Mouse (Mus musculus) embryonic facial prominence, embryonic 10.5 days (tissue): ENCODE measurements around the gene C530008M17Rik. TPM values are rescaled to one million over a fixed set of nuclear protein-coding genes. Genes with fewer than 3 reads are reported as not detected.

ENCODE experiments used
- DNase-seq: peaks from one replicate; pipeline ENCODE4 v3.0.0-alpha.2; 2017; ENCODE audit warnings: low spot score
- H3K27ac ChIP-seq: fragments of 300-500 bp; sonication (generic); replicated peaks from 2 replicates; pipeline ENCODE4 v1.5.1; 2016; ENCODE audit warnings: mild to moderate bottlenecking
- H3K27me3 ChIP-seq: fragments of 300-500 bp; sonication (generic); replicated peaks from 2 replicates; pipeline ENCODE4 v1.6.1; 2016; ENCODE audit warnings: low read depth, mild to moderate bottlenecking; ENCODE audit not compliant: poor library complexity, severe bottlenecking
- H3K36me3 ChIP-seq: fragments of 300-500 bp; sonication (generic); replicated peaks from 2 replicates; pipeline ENCODE4 v1.6.1; 2016; ENCODE audit warnings: mild to moderate bottlenecking, moderate library complexity
- H3K4me1 ChIP-seq: fragments of 300-500 bp; sonication (generic); 2 replicates; pipeline ENCODE4 v1.6.1; 2016
- H3K4me3 ChIP-seq: fragments of 300-500 bp; sonication (generic); 2 replicates; pipeline ENCODE4 v1.5.1; 2016; ENCODE audit warnings: mild to moderate bottlenecking, moderate library complexity
- H3K9me3 ChIP-seq: fragments of 300-500 bp; sonication (generic); 2 replicates; pipeline ENCODE4 v1.6.1; 2016; ENCODE audit warnings: mild to moderate bottlenecking
- WGBS: fragments of 180-500 bp; shearing (Covaris S2); methylation state at CpG from one replicate; pipeline ENCODE4 v1.1.7; 2016; 5-methylcytosine and 5-hydroxymethylcytosine counted together
- polyA plus RNA-seq: library from polyadenylated mRNA; unstranded; fragments of >200 nt; fragmentation: Nextera tagmentation; extraction: Ambion mirVana; gene quantifications from 2 replicates; pipeline ENCODE4 v1.2.1, GENCODE M21; 2016

Gene C530008M17Rik
- polyA plus RNA-seq, 1 experiment from 2014 or later, result 33.4 TPM

- Histone ChIP-seq H3K9me3 (peaks cover 6% of the 10 kb centered on the region; the same call in 1 of the 2 replicates), H3K4me3 (no peak overlapping the region), H3K27me3 (no peaks in the 10 kb centered on the region), H3K36me3 (peaks cover 62% of the 10 kb centered on the region), H3K4me1 (peaks cover 10% of the 10 kb centered on the region), H3K27ac (no peak overlapping the region)
- no peak for DNase-seq
- 73% methylated on average over 3 of the region's 3 CpGs for WGBS
Measured at GRCm38 (mm10) chr5:76769014-76769413, 112.7 kb downstream of the C530008M17Rik start.

- 92% methylated on average over 15 of the region's 15 CpGs for WGBS
Measured at GRCm38 (mm10) chr5:76769572-76769971, 113.3 kb downstream of the C530008M17Rik start.

GRCm38 (mm10) chr5:76771371-76771770, 115.1 kb downstream of the C530008M17Rik start:
- peaks cover 3% of the 10 kb centered on the region; the same call in 1 of the 2 replicates for H3K4me1 ChIP-seq
- peaks cover 40% of the 10 kb centered on the region for H3K36me3 ChIP-seq
- no peak for DNase-seq
- WGBS, result 93% methylated on average over 5 of the region's 5 CpGs
- H3K27ac ChIP-seq, result no peak overlapping the region
- no peaks in the 10 kb centered on the region for H3K9me3 ChIP-seq
- H3K27me3 ChIP-seq, result no peaks in the 10 kb centered on the region
- H3K4me3 ChIP-seq, result no peak overlapping the region

More at GRCm38 (mm10) chr5:76769572-76769971, 113.3 kb downstream of the C530008M17Rik start:
- no peaks in the 10 kb centered on the region for H3K27me3 ChIP-seq
- no peak overlapping the region for H3K27ac ChIP-seq
- no peak for DNase-seq
- peaks cover 6% of the 10 kb centered on the region; the same call in 1 of the 2 replicates for H3K9me3 ChIP-seq
- peaks cover 4% of the 10 kb centered on the region for H3K4me1 ChIP-seq
- H3K36me3 ChIP-seq, result peaks cover 58% of the 10 kb centered on the region
- H3K4me3 ChIP-seq, result no peak overlapping the region

DNA sequence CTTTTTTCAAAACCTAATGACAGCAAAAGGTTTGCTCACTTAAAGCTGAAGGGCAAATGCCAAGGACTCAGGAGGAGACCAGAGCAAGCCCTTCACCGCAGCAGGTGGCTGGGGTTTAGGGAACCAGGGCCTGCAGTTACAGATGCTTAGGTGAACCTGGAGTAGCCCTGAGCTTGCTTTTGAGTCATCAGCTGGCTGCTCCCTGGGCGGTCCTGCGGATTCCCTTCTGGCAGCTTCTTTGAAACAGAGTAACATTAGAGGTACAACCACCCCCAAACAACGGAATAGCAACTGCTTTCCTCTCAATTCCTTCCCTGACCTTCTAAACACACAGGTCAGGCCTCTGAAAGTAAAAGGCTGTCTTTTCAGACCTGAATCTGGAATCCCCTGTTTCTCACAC, 116.5 kb downstream of the C530008M17Rik start:
- 52% methylated on average over 4 of the region's 4 CpGs for WGBS
- Histone ChIP-seq H3K4me3 (no peak overlapping the region), H3K36me3 (peaks cover 26% of the 10 kb centered on the region), H3K4me1 (peaks cover 3% of the 10 kb centered on the region; the same call in 1 of the 2 replicates), H3K27me3 (no peaks in the 10 kb centered on the region), H3K27ac (no peak overlapping the region), H3K9me3 (no peaks in the 10 kb centered on the region)
- no peak for DNase-seq

DNA sequence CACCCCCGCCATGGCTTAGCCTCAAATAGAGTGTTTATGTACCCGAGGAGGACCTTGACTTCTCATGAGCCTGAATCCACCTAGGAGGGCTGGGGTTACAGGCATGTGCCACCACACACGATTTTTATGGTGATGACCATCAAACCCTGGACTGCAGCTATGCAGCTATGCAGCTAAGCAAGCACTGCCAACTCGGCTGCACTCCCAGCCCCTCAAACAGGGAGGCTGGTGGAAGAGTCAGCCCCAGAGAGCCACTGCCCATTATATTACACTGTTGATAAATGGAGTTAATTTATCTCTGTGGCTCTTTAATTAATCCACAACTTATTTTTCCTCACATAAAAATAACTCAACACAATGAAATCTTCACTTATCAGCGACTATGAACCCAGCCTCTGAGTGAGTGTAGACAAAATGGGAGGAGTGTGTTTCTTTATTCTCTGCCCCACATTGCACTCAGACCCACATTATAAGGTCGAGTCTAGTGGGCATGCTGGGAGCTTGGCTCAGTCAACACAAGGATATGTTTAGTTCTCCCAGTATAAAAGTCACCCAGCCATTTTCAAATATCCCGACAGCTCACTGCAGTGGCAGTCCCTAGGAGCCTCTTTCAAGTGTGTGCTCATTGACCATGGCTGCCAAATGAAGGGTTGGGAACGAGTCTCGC, 117.3 kb downstream of the C530008M17Rik start:
- Histone ChIP-seq H3K9me3 (no peaks in the 10 kb centered on the region), H3K27me3 (no peaks in the 10 kb centered on the region), H3K4me3 (no peak overlapping the region), H3K36me3 (peaks cover 19% of the 10 kb centered on the region), H3K27ac (no peak overlapping the region), H3K4me1 (peaks cover 4% of the 10 kb centered on the region)
- DNase-seq, result no peak
- WGBS, result 85% methylated on average over 9 of the region's 9 CpGs

DNA sequence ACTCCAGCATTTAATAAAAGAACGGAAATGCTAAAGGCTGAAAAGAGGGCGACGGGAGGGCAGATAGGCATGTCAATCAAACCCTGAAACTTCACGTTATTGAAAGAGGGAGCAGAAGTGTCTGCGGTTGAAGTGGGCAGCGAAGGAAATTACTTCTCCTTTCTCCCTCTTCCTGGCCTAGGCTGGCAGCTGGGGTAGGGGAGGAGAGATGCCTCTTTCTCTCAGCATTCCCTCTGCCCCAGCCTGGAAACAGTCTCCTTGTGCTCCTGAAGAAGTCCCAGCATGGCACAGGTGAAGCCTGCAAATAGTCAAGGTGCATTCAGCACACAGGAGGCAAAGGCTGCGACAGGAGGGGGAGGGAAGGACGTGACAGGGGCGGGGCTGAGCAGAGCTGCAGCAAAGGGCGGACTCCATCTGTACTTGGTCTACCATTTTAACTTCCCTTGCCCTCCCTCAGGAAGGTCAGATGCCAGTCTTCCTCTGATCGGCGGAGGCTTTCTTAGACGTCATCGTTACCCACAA, 122.8 kb downstream of the C530008M17Rik start:
- H3K36me3 ChIP-seq, result no peaks in the 10 kb centered on the region
- 0 out of 2 replicates have a peak overlapping the region, but pooled peaks have one; percentile 27 for H3K27ac ChIP-seq
- no peak for DNase-seq
- no peaks in the 10 kb centered on the region for H3K27me3 ChIP-seq
- peak overlapping the region; percentile 14; the same call in 1 of the 2 replicates for H3K4me3 ChIP-seq
- WGBS, result 46% methylated on average over 14 of the region's 14 CpGs
- H3K4me1 ChIP-seq, result peaks cover 27% of the 10 kb centered on the region
- no peaks in the 10 kb centered on the region for H3K9me3 ChIP-seq

DNA sequence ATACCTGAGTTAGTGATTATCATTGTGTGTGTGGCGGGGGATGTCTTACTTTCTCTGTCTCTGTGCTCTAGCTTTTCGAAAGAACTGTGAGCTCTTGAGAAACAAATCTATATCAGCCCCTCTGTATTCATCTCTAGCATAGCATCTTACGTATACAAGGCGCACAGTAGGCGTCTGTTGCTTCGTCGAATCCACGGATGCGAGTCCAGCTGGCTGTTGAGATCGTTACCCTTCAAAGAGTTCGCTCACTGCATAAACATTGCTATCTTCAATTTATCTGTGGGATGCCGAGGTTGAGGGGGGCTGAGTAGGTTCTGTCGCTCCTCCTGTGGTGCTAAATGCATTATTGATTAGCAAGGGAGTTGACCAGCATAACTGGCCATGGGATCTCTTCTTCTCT, 125.6 kb downstream of the C530008M17Rik start:
- peaks cover 27% of the 10 kb centered on the region for H3K4me1 ChIP-seq
- 0 out of 2 replicates have a peak, but pooled peaks cover 2% of the 10 kb centered on the region for H3K36me3 ChIP-seq
- 85% methylated on average over 13 of the region's 13 CpGs for WGBS
- no peak for DNase-seq
- no peaks in the 10 kb centered on the region for H3K9me3 ChIP-seq
- no peaks in the 10 kb centered on the region for H3K27me3 ChIP-seq
- no peak overlapping the region for H3K4me3 ChIP-seq
- peak overlapping the region; percentile 52; the same call in 1 of the 2 replicates for H3K27ac ChIP-seq

- Histone ChIP-seq H3K4me3 (no peak overlapping the region), H3K4me1 (peaks cover 27% of the 10 kb centered on the region), H3K27me3 (no peaks in the 10 kb centered on the region), H3K27ac (peak overlapping the region; percentile 52; the same call in 1 of the 2 replicates), H3K9me3 (no peaks in the 10 kb centered on the region), H3K36me3 (peaks cover 2% of the 10 kb centered on the region; the same call in 1 of the 2 replicates)
- DNase-seq, result no peak
- 46% methylated on average over 7 of the region's 7 CpGs for WGBS
Measured at GRCm38 (mm10) chr5:76782414-76783103, 126.2 kb downstream of the C530008M17Rik start.

GRCm38 (mm10) chr5:76783104-76783441, 126.8 kb downstream of the C530008M17Rik start:
- no peak for DNase-seq
- H3K4me3 ChIP-seq, result no peak overlapping the region
- H3K4me1 ChIP-seq, result peaks cover 27% of the 10 kb centered on the region
- no peaks in the 10 kb centered on the region for H3K9me3 ChIP-seq
- H3K27me3 ChIP-seq, result no peaks in the 10 kb centered on the region
- H3K27ac ChIP-seq, result no peak overlapping the region
- peaks cover 6% of the 10 kb centered on the region for H3K36me3 ChIP-seq
- 61% methylated on average over 8 of the region's 8 CpGs for WGBS

DNA sequence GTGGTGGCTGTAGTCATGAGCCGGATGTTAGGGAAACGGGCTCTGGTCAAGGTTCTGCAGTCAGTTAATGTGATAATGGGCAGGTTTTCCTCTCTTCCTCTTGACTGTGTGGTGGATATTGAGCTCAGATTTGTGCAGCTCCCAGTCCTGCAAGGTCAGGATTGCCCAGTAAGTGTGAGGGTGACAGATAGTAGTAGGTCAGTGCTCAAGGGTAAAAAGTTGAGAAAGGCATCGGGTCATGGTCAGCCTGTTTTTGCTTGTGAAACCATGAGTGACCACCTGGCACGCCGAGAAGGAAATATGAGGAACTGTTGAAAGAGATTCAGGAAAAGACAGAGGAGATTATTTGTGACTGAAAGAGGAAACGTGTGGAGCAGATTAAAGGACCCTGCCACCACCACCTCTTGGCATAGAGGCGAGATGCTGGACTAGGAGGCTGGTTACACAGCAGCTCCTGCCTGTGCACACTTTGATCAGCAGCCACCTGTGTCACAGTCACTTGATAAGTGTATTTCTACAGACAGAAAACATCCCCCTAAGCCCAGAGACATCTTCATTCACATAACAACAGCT, 127.9 kb downstream of the C530008M17Rik start:
- Histone ChIP-seq H3K27me3 (no peaks in the 10 kb centered on the region), H3K4me3 (no peak overlapping the region), H3K27ac (no peak overlapping the region), H3K4me1 (peaks cover 20% of the 10 kb centered on the region), H3K9me3 (no peaks in the 10 kb centered on the region), H3K36me3 (peaks cover 17% of the 10 kb centered on the region)
- DNase-seq, result no peak
- WGBS, result 81% methylated on average over 7 of the region's 7 CpGs

- no peaks in the 10 kb centered on the region for H3K27me3 ChIP-seq
- peaks cover 24% of the 10 kb centered on the region for H3K36me3 ChIP-seq
- DNase-seq, result no peak
- 86% methylated on average over 6 of the region's 6 CpGs for WGBS
- H3K4me3 ChIP-seq, result no peak overlapping the region
- peaks cover 12% of the 10 kb centered on the region; the same call in 1 of the 2 replicates for H3K4me1 ChIP-seq
- H3K9me3 ChIP-seq, result no peaks in the 10 kb centered on the region
- H3K27ac ChIP-seq, result no peak overlapping the region
Measured at GRCm38 (mm10) chr5:76785013-76785412, 128.7 kb downstream of the C530008M17Rik start.

- H3K9me3 ChIP-seq, result no peaks in the 10 kb centered on the region
- peaks cover 66% of the 10 kb centered on the region for H3K36me3 ChIP-seq
- H3K27me3 ChIP-seq, result no peaks in the 10 kb centered on the region
- no peak overlapping the region for H3K4me3 ChIP-seq
- no peaks in the 10 kb centered on the region for H3K4me1 ChIP-seq
- 97% methylated on average over 4 of the region's 4 CpGs for WGBS
- DNase-seq, result no peak
- no peak overlapping the region for H3K27ac ChIP-seq
Measured at GRCm38 (mm10) chr5:76789881-76790280, 133.6 kb downstream of the C530008M17Rik start.
